Mouse (Mus musculus) brown adipose tissue, adult 24 weeks (tissue): ENCODE results near the gene Ccdc113. TPM values are rescaled to one million over a fixed set of nuclear protein-coding genes. Genes with fewer than 3 reads are reported as not detected.

Experiments
- H3K27ac ChIP-seq: fragments of 200-500 bp; replicated peaks from 2 replicates; pipeline ENCODE4 v1.5.1; 2012; ENCODE audit warnings: low read depth, mild to moderate bottlenecking, low read length
- H3K4me1 ChIP-seq: fragments of 200-500 bp; 2 replicates; pipeline ENCODE4 v1.6.1; 2012; ENCODE audit warnings: low read length, mixed read lengths; ENCODE audit not compliant: control insufficient read depth, insufficient read depth, insufficient read length
- H3K4me3 ChIP-seq: fragments of 200-500 bp; 2 replicates; pipeline ENCODE4 v1.5.1; 2012; ENCODE audit warnings: low read depth, mild to moderate bottlenecking, low read length, moderate library complexity; ENCODE audit not compliant: insufficient read depth
- polyA plus RNA-seq: library from polyadenylated mRNA; stranded (reverse); fragments of >200 nt; gene quantifications from 2 replicates; pipeline ENCODE4 v1.2.4, GENCODE M21; 2012; ENCODE audit not compliant: missing spikeins, insufficient read depth, insufficient read length

Gene Ccdc113
- not detected in 2 replicates for polyA plus RNA-seq

- Histone ChIP-seq H3K27ac (no peak within 1 kb of the TSS), H3K4me3 (peak within 1 kb of the TSS; percentile 26), H3K4me1 (no peaks in the 10 kb centered on the region)
Observed at GRCm38 (mm10) chr8:95533584-95534387, at the start of gene Ccdc113. TSS of gene Ccdc113 (plus strand) at chr8:95534085.

GRCm38 (mm10) chr8:95487800-95488697, 45.8 kb upstream of the Ccdc113 start:
- Histone ChIP-seq H3K27ac (no peak overlapping the region), H3K4me3 (peak overlapping the region; percentile 91), H3K4me1 (peaks cover 3% of the 10 kb centered on the region; the same call in 1 of the 2 replicates)

- Histone ChIP-seq H3K27ac (no peak overlapping the region), H3K4me3 (peak overlapping the region; percentile 91), H3K4me1 (peaks cover 3% of the 10 kb centered on the region; the same call in 1 of the 2 replicates)
Observed at GRCm38 (mm10) chr8:95488698-95489332, 45.1 kb upstream of the Ccdc113 start.

- H3K27ac ChIP-seq = no peak within 1 kb of the TSS
- H3K4me3 ChIP-seq = peak within 1 kb of the TSS; percentile 53
- H3K4me1 ChIP-seq = peaks cover 3% of the 10 kb centered on the region; the same call in 1 of the 2 replicates
Observed at GRCm38 (mm10) chr8:95490006-95490405, 43.9 kb upstream of the Ccdc113 start, which contains the start of gene Csnk2a2. TSS of gene Csnk2a2 (minus strand) at chr8:95490039.

GRCm38 (mm10) chr8:95492057-95492456, 41.8 kb upstream of the Ccdc113 start:
- Histone ChIP-seq H3K4me1 (peaks cover 3% of the 10 kb centered on the region; the same call in 1 of the 2 replicates), H3K27ac (no peak overlapping the region)

GRCm38 (mm10) chr8:95495444-95495843, 38.4 kb upstream of the Ccdc113 start:
- Histone ChIP-seq H3K4me1 (no peaks in the 10 kb centered on the region), H3K27ac (no peak overlapping the region), H3K4me3 (no peak overlapping the region)

More at GRCm38 (mm10) chr8:95492057-95492456, 41.8 kb upstream of the Ccdc113 start:
- H3K4me3 ChIP-seq = no peak overlapping the region

GRCm38 (mm10) chr8:95496420-95496819, 37.5 kb upstream of the Ccdc113 start:
- H3K4me1 ChIP-seq = no peaks in the 10 kb centered on the region
- no peak overlapping the region for H3K4me3 ChIP-seq
- H3K27ac ChIP-seq = no peak overlapping the region

- Histone ChIP-seq H3K27ac (no peak overlapping the region), H3K4me1 (no peaks in the 10 kb centered on the region), H3K4me3 (no peak overlapping the region)
Observed at GRCm38 (mm10) chr8:95497821-95498220, 36.1 kb upstream of the Ccdc113 start.

GRCm38 (mm10) chr8:95499266-95500064, 34.4 kb upstream of the Ccdc113 start:
- Histone ChIP-seq H3K4me1 (no peaks in the 10 kb centered on the region), H3K4me3 (no peak overlapping the region), H3K27ac (no peak overlapping the region)

- H3K4me3 ChIP-seq = no peak overlapping the region
- H3K4me1 ChIP-seq = no peaks in the 10 kb centered on the region
- no peak overlapping the region for H3K27ac ChIP-seq
Observed at GRCm38 (mm10) chr8:95500436-95500835, 33.4 kb upstream of the Ccdc113 start.

GRCm38 (mm10) chr8:95502431-95502830, 31.5 kb upstream of the Ccdc113 start:
- no peak overlapping the region for H3K4me3 ChIP-seq
- no peaks in the 10 kb centered on the region for H3K4me1 ChIP-seq
- no peak overlapping the region for H3K27ac ChIP-seq

- Histone ChIP-seq H3K4me3 (no peak overlapping the region), H3K27ac (no peak overlapping the region)
Observed at GRCm38 (mm10) chr8:95504835-95505234, 29.1 kb upstream of the Ccdc113 start.

GRCm38 (mm10) chr8:95505606-95506005, 28.3 kb upstream of the Ccdc113 start:
- H3K4me1 ChIP-seq = no peaks in the 10 kb centered on the region
- no peak overlapping the region for H3K27ac ChIP-seq
- H3K4me3 ChIP-seq = no peak overlapping the region

More at GRCm38 (mm10) chr8:95504835-95505234, 29.1 kb upstream of the Ccdc113 start:
- H3K4me1 ChIP-seq = no peaks in the 10 kb centered on the region

- Histone ChIP-seq H3K4me1 (no peaks in the 10 kb centered on the region), H3K4me3 (no peak overlapping the region)
Observed at GRCm38 (mm10) chr8:95506245-95506644, 27.6 kb upstream of the Ccdc113 start.

More at GRCm38 (mm10) chr8:95506245-95506644, 27.6 kb upstream of the Ccdc113 start:
- H3K27ac ChIP-seq = no peak overlapping the region
